Mouse (Mus musculus) myocyte (in vitro differentiated cells): ENCODE measurements at regions not wholly inside any gene's neighbourhood (a gene's known extent, or its start where the extent isn't known, plus 50 kb on each side); places are given as distances from the start of the nearest gene placed in this dataset.

Source experiments
- CEBPB ChIP-seq: IDR thresholded peaks from 2 replicates; pipeline ENCODE4 v1.6.1; 2011; ENCODE audit warnings: mild to moderate bottlenecking, moderate library complexity; ENCODE audit not compliant: poor library complexity, insufficient read depth, severe bottlenecking
- E2F4 ChIP-seq: IDR thresholded peaks from one replicate; pipeline ENCODE4 v1.6.1; 2011; ENCODE audit warnings: mild to moderate bottlenecking, control low read depth, moderate library complexity; ENCODE audit not compliant: insufficient read depth
- MAX ChIP-seq: IDR thresholded peaks from one replicate; pipeline ENCODE4 v1.6.1; 2011; ENCODE audit warnings: low read depth, mild to moderate bottlenecking, control low read depth
- MYOD1 ChIP-seq, 3 experiments: IDR thresholded peaks; one replicate each; pipeline ENCODE4 v1.6.1; 2011; ENCODE audit warnings: control low read depth in 2 of 3, low read depth in 2 of 3, mild to moderate bottlenecking in 2 of 3, moderate library complexity in 1 of 3; ENCODE audit not compliant: insufficient read length in 2 of 3, control insufficient read depth in 1 of 3
- MYOG ChIP-seq, 3 experiments: IDR thresholded peaks; one replicate each; pipeline ENCODE4 v1.6.1; 2011; ENCODE audit warnings: control low read depth in 2 of 3, low read depth in 2 of 3, mild to moderate bottlenecking in 2 of 3; ENCODE audit not compliant: insufficient read length in 2 of 3, control insufficient read depth in 1 of 3, insufficient read depth in 1 of 3
- POLR2A ChIP-seq: IDR thresholded peaks from one replicate; pipeline ENCODE4 v1.6.1; 2011; ENCODE audit warnings: low read depth, mild to moderate bottlenecking, control low read depth, moderate library complexity; ENCODE audit not compliant: insufficient read length
- POLR2AphosphoS2 ChIP-seq: IDR thresholded peaks from one replicate; pipeline ENCODE4 v1.6.1; 2011; ENCODE audit warnings: low read depth, control low read depth; ENCODE audit not compliant: insufficient read length
- REST ChIP-seq: IDR thresholded peaks from one replicate; pipeline ENCODE4 v1.6.1; 2011; ENCODE audit warnings: mild to moderate bottlenecking, control low read depth, moderate library complexity; ENCODE audit not compliant: insufficient read depth, insufficient read length
- SRF ChIP-seq: IDR thresholded peaks from one replicate; pipeline ENCODE4 v1.6.1; 2011; ENCODE audit warnings: low read depth; ENCODE audit not compliant: control insufficient read depth, insufficient read length
- TCF12 ChIP-seq: IDR thresholded peaks from one replicate; pipeline ENCODE4 v1.6.1; 2011; ENCODE audit warnings: mild to moderate bottlenecking, control low read depth; ENCODE audit not compliant: poor library complexity, insufficient read depth, severe bottlenecking
- TCF3 ChIP-seq: IDR thresholded peaks from one replicate; pipeline ENCODE4 v1.6.1; 2011; ENCODE audit warnings: low read depth, control low read depth; ENCODE audit not compliant: insufficient read length
- USF1 ChIP-seq: IDR thresholded peaks from one replicate; pipeline ENCODE4 v1.6.1; 2011; ENCODE audit warnings: low read depth, mild to moderate bottlenecking, control low read depth, moderate library complexity

GRCm38 (mm10) chr11:20934191-20935062 is 103.6 kb upstream of the Lgalsl start:
- TF ChIP-seq POLR2A (no peak), MYOD1 (IDR thresholded peaks at IDR 0.05; ENCODE audit: control insufficient read depth in 1 of 3, insufficient read length in 2 of 3, low read depth in 2 of 3) (no peak), TCF12 (no peak), E2F4 (no peak), USF1 (no peak), POLR2AphosphoS2 (no peak), MAX (no peak), MYOG (IDR thresholded peaks at IDR 0.05; ENCODE audit: control insufficient read depth in 1 of 3, insufficient read depth in 1 of 3, insufficient read length in 2 of 3, low read depth in 2 of 3) (no peak), CEBPB (no peak), SRF (no peak), TCF3 (no peak), REST (no peak)
